Mouse (Mus musculus) heart, adult 2 months (tissue): ENCODE results near the gene Ppbp. TPM values are rescaled to one million over a fixed set of nuclear protein-coding genes. Genes with fewer than 3 reads are reported as not detected.
A peak's percentile ranks its signal among the peaks of the same experiment; 100 is the strongest.

ENCODE experiments used
- DNase-seq, 2 experiments: peaks; one replicate each; pipeline ENCODE4 v3.0.0; 2021
- H3K27ac ChIP-seq: fragments of 200-600 bp; 2 replicates; pipeline ENCODE4 v1.8.1; 2022
- H3K27me3 ChIP-seq: fragments of 200-500 bp; 2 replicates; pipeline ENCODE4 v1.6.1; 2012; ENCODE audit warnings: mild to moderate bottlenecking, low read length, inconsistent platforms, mixed read lengths; ENCODE audit not compliant: control insufficient read depth, insufficient read depth
- H3K36me3 ChIP-seq: fragments of 200-500 bp; 2 replicates; pipeline ENCODE4 v1.6.1; 2012; ENCODE audit warnings: low read length, inconsistent platforms; ENCODE audit not compliant: control insufficient read depth, insufficient read depth
- H3K4me1 ChIP-seq: fragments of 200-500 bp; 2 replicates; pipeline ENCODE4 v1.6.1; 2011; ENCODE audit warnings: low read length; ENCODE audit not compliant: control insufficient read depth, insufficient read depth
- H3K4me3 ChIP-seq: fragments of 200-600 bp; 2 replicates; pipeline ENCODE4 v1.8.1; 2022
- H3K79me2 ChIP-seq: fragments of 200-500 bp; replicated peaks from 2 replicates; pipeline ENCODE4 v1.6.1; 2012; ENCODE audit warnings: mild to moderate bottlenecking, inconsistent platforms, low read length, moderate library complexity, mixed read lengths; ENCODE audit not compliant: control insufficient read depth, insufficient read depth
- H3K9ac ChIP-seq: fragments of 200-500 bp; 2 replicates; pipeline ENCODE4 v1.6.1; 2012; ENCODE audit warnings: low read depth, mild to moderate bottlenecking, control low read depth, inconsistent platforms, low read length, mixed read lengths
- CTCF ChIP-seq: fragments of 200-600 bp; IDR thresholded peaks from 2 replicates; pipeline ENCODE4 v1.8.1; 2022; ENCODE audit warnings: antibody characterized with exemption, mild to moderate bottlenecking, moderate library complexity
- EP300 ChIP-seq: fragments of 200-500 bp; IDR thresholded peaks from 2 replicates; pipeline ENCODE4 v1.6.1; 2011; ENCODE audit warnings: low read depth, low read length, control low read depth; ENCODE audit not compliant: insufficient read depth
- POLR2A ChIP-seq: fragments of 200-500 bp; IDR thresholded peaks from 2 replicates; pipeline ENCODE4 v1.6.1; 2011; ENCODE audit warnings: mild to moderate bottlenecking, low read depth, low read length, control low read depth; ENCODE audit not compliant: insufficient read depth
- WGBS: fragments of 180-500 bp; shearing (Covaris S2); methylation state at CpG from one replicate; pipeline ENCODE4 v1.1.7; 2018; 5-methylcytosine and 5-hydroxymethylcytosine counted together
- intact Hi-C: fragments of 180-260 bp; cut with DNase I; formaldehyde crosslinking; loops from one replicate; pipeline ENCODE4 v1.15.1; 2025
- polyA plus RNA-seq: library from polyadenylated mRNA; depleted of rRNA; stranded (reverse); fragments of >200 nt; gene quantifications from 2 replicates; pipeline ENCODE4 v1.2.3, GENCODE M21; 2012
- total RNA-seq, 2 experiments: library from RNA; stranded (reverse); gene quantifications; 2 replicates each; pipeline ENCODE4 v1.2.3; 2021

Ppbp gene
- total and polyA plus RNA-seq, 3 experiments = 9.6 to 56.5 (median 27.4) TPM

- H3K4me1 ChIP-seq = peaks cover 3% of the 10 kb centered on the region
- H3K79me2 ChIP-seq = no peaks in the 10 kb centered on the region
- no peak overlapping the region for H3K27ac ChIP-seq
- H3K9ac ChIP-seq = no peak overlapping the region
- H3K4me3 ChIP-seq = no peak overlapping the region
- DNase-seq = peak; percentile 13 to 31
- H3K27me3 ChIP-seq = peaks cover 3% of the 10 kb centered on the region; the same call in 1 of the 2 replicates
- TF ChIP-seq EP300 (no peak), POLR2A (no peak), CTCF (no peak)
- intact Hi-C loops = no loop called here
- no peaks in the 10 kb centered on the region for H3K36me3 ChIP-seq
- WGBS = 47% methylated on average over 5 of the region's 5 CpGs
These were observed 10.2 kb upstream of the Ppbp start for GRCm38 (mm10) chr5:90758020-90758605.

GRCm38 (mm10) chr5:90759077-90760065 is 8.9 kb upstream of the Ppbp start, which contains the start of gene Cxcl5:
TSS of gene Cxcl5 (plus strand) at chr5:90759360.
- peak within 1 kb of the TSS; percentile 36; the same call in 1 of the 2 replicates for H3K4me3 ChIP-seq
- peak; percentile 13 to 32 for DNase-seq
- 0 out of 2 replicates have a peak within 1 kb of the TSS, but pooled peaks have one; percentile 12 for H3K9ac ChIP-seq
- intact Hi-C loops = no loop called here
- peaks cover 3% of the 10 kb centered on the region for H3K4me1 ChIP-seq
- no peaks in the 10 kb centered on the region for H3K79me2 ChIP-seq
- peaks cover 3% of the 10 kb centered on the region; the same call in 1 of the 2 replicates for H3K27me3 ChIP-seq
- WGBS = 9% methylated on average over 32 of the region's 32 CpGs
- H3K27ac ChIP-seq = peak within 1 kb of the TSS; percentile 17; the same call in 1 of the 2 replicates
- no peaks in the 10 kb centered on the region for H3K36me3 ChIP-seq
- no peak for TF ChIP-seq EP300
- TF ChIP-seq POLR2A = no peak
- TF ChIP-seq CTCF = no peak

- intact Hi-C loops = no loop called here
- no peak for DNase-seq
- 38% methylated on average over 4 of the region's 4 CpGs for WGBS
These were observed 8.0 kb upstream of the Ppbp start for GRCm38 (mm10) chr5:90760303-90760702.

GRCm38 (mm10) chr5:90760844-90761243 is 7.5 kb upstream of the Ppbp start:
- no peaks in the 10 kb centered on the region for H3K79me2 ChIP-seq
- TF ChIP-seq CTCF (no peak), POLR2A (no peak), EP300 (no peak)
- no peak overlapping the region for H3K9ac ChIP-seq
- no peak overlapping the region for H3K4me3 ChIP-seq
- no peaks in the 10 kb centered on the region for H3K36me3 ChIP-seq
- intact Hi-C loops = no loop called here
- H3K27ac ChIP-seq = no peak overlapping the region
- H3K4me1 ChIP-seq = peaks cover 3% of the 10 kb centered on the region
- H3K27me3 ChIP-seq = peaks cover 3% of the 10 kb centered on the region; the same call in 1 of the 2 replicates
- WGBS = 91% methylated on average over 2 of the region's 2 CpGs
- DNase-seq = no peak

More at GRCm38 (mm10) chr5:90760303-90760702, 8.0 kb upstream of the Ppbp start:
- H3K36me3 ChIP-seq = no peaks in the 10 kb centered on the region
- peaks cover 3% of the 10 kb centered on the region for H3K4me1 ChIP-seq
- TF ChIP-seq POLR2A = no peak
- TF ChIP-seq CTCF = no peak
- no peak for TF ChIP-seq EP300
- peaks cover 3% of the 10 kb centered on the region; the same call in 1 of the 2 replicates for H3K27me3 ChIP-seq
- no peak overlapping the region for H3K9ac ChIP-seq
- no peak overlapping the region for H3K4me3 ChIP-seq
- H3K79me2 ChIP-seq = no peaks in the 10 kb centered on the region
- H3K27ac ChIP-seq = no peak overlapping the region

GRCm38 (mm10) chr5:90761834-90762233 is 6.5 kb upstream of the Ppbp start:
- Histone ChIP-seq H3K4me1 (peaks cover 3% of the 10 kb centered on the region), H3K79me2 (no peaks in the 10 kb centered on the region), H3K4me3 (no peak overlapping the region), H3K27ac (no peak overlapping the region), H3K27me3 (peaks cover 3% of the 10 kb centered on the region; the same call in 1 of the 2 replicates), H3K36me3 (no peaks in the 10 kb centered on the region), H3K9ac (no peak overlapping the region)
- DNase-seq = no peak
- TF ChIP-seq POLR2A = no peak
- TF ChIP-seq EP300 = no peak
- TF ChIP-seq CTCF = no peak
- 85% methylated on average over 3 of the region's 3 CpGs for WGBS
- intact Hi-C loops = no loop called here
